In the genomic region with DNA sequence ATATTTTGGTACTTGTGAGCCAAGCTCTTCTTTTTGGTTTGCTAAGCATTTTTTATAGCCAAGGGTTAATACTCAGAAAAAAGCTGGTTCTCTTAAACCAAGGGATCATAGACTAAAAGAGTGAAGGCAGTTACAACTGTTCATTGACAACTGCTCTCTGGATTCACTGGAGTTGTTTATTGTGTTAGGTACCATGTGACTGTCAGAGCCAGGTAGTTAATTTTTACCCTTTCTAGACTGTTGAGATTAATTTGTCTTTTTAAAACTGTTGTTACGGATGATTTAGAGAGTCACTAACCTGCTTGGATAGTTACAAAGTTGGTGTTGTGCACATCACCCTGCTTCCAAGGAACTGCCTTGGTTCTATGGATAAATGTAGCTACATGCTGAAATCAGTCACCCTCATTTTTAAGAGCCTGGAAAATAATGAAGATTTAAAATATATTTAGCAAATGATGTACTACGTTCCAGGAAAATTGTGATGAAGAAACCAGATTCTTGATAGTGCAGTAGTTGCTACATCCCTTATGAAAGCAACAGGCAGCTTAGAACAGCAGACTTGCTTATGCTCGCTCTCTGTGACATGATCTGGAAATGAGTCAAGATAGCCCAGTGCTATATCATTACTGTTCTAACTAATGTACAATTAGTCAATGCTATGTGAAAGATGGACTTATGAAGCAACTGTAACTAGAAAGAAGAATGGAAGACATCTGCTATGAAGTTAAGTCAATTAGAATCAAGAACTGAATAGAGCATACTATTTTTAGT, we compare ENCODE assay signal across 24 mouse cellular contexts.
"Had no signal": no experiment of that assay in that cellular context is flagged by ENCODE, and none has a peak within 500 bp of the region (broad histone marks: within the 10 kb centered on the region; RNA-seq: fewer than 3 reads in every experiment).

No protein-coding gene starts in this region.

- DNase-seq: gastrocnemius, adult 2 months; gastrocnemius, postnatal 10 days; gastrocnemius, postnatal 25 days; heart, adult 18-20 months; heart, postnatal 10 days; heart, postnatal 4 days; kidney, postnatal 14 days; liver, embryonic 13.5 days had no signal

- H3K4me3 ChIP-seq: gastrocnemius, adult 2 months; heart, embryonic 10.5 days; heart, embryonic 12.5 days; hindbrain, embryonic 10.5 days; hindbrain, embryonic 12.5 days; intestine, embryonic 15.5 days; kidney, embryonic 15.5 days; layer of hippocampus, adult 2 months; left cerebral cortex, adult 2 months; limb, embryonic 10.5 days; limb, embryonic 12.5 days; liver, embryonic 13.5 days had no signal

- H3K27ac ChIP-seq: gastrocnemius, adult 2 months; heart, embryonic 10.5 days; hindbrain, embryonic 10.5 days; hindbrain, embryonic 12.5 days; hindbrain, embryonic 14.5 days; intestine, embryonic 15.5 days; kidney, embryonic 15.5 days; kidney, postnatal 0 days; layer of hippocampus, adult 2 months; left cerebral cortex, adult 2 months; limb, embryonic 10.5 days; limb, embryonic 12.5 days; liver, embryonic 13.5 days had no signal

- H3K9me3 ChIP-seq: heart, embryonic 10.5 days; heart, embryonic 12.5 days; hindbrain, embryonic 10.5 days; hindbrain, embryonic 12.5 days; intestine, embryonic 15.5 days; kidney, embryonic 15.5 days; limb, embryonic 10.5 days; limb, embryonic 12.5 days; liver, embryonic 13.5 days had no signal

- ATAC-seq: forebrain, embryonic 16.5 days; hindbrain, embryonic 16.5 days; inflammation-experienced regulatory T-cells, adult 6 months; intestine, embryonic 15.5 days; intestine, postnatal 0 days had no signal

- H3K4me1 ChIP-seq: hindbrain, embryonic 10.5 days; hindbrain, embryonic 12.5 days; intestine, embryonic 15.5 days; kidney, embryonic 15.5 days; limb, embryonic 10.5 days; liver, embryonic 13.5 days had no signal

- H3K27me3 ChIP-seq: heart, embryonic 12.5 days; hindbrain, embryonic 12.5 days; intestine, embryonic 15.5 days; kidney, embryonic 15.5 days; limb, embryonic 12.5 days; liver, embryonic 13.5 days had no signal

- H3K36me3 ChIP-seq: heart, embryonic 10.5 days; heart, embryonic 12.5 days; hindbrain, embryonic 12.5 days; intestine, embryonic 15.5 days; kidney, embryonic 15.5 days; limb, embryonic 10.5 days; limb, embryonic 12.5 days; liver, embryonic 13.5 days had no signal

- H3K9ac ChIP-seq: heart, embryonic 12.5 days; hindbrain, embryonic 12.5 days; hindbrain, embryonic 14.5 days; intestine, embryonic 15.5 days; kidney, embryonic 15.5 days; limb, embryonic 12.5 days; liver, embryonic 13.5 days had no signal

- H3K4me2 ChIP-seq: heart, embryonic 12.5 days; hindbrain, embryonic 12.5 days; hindbrain, embryonic 14.5 days; intestine, embryonic 15.5 days; kidney, embryonic 15.5 days; limb, embryonic 12.5 days; liver, embryonic 13.5 days had no signal
